Mouse (Mus musculus) CH12F3 (cell line): Measurements from ENCODE around the gene Selenof.

Source experiments
- in situ Hi-C: fragments of 300-500 bp; cut with MboI; formaldehyde crosslinking; loops from 2 replicates; pipeline ENCODE4 v1.14.3; 2020; ENCODE audit warnings: low sequenced_read_pairs

Gene Selenof

DNA sequence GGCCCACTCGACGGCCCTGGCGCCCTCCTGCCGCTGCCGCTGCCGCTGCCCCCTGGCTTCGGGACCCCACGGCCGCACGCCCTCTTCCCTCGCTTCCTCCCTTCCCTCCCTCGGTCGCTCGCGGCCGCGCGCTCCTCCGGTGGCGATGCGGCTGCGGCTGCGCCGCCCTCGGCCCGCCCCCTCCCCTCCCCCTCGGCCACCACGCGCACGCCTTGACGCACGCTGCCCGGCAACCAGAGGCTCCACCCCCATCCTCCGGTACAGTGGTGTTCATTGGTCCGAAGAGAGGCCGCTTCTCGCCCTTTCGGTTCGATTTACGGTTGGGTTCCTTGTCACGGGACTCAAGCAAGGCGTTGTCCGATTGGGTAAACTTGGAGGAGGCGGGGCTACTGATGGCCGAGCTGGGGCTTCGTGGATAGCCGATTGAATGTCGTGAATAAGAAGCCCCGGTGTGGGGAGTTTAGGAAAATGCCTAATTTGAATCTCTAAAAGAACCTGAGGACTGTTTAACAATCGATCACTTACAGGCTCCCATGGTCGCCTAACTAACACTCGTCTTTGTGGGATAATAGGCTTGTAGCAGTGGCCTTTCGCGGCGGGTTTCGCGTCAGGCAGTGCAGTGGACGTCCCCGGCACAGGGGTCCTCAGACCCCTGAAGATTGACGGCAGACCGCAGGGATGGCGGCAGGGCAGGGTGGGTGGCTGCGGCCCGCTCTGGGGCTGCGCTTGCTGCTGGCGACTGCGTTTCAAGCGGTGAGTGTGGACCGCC is at the start of gene Selenof, which contains the start of gene Hs2st1:
Gene Selenof (plus strand): TSS at position 258 of the 769 bp plus-strand sequence.
Gene Hs2st1 (minus strand): TSS at position 135 of the 769 bp plus-strand sequence.
- in situ Hi-C loops: no loop called here

DNA sequence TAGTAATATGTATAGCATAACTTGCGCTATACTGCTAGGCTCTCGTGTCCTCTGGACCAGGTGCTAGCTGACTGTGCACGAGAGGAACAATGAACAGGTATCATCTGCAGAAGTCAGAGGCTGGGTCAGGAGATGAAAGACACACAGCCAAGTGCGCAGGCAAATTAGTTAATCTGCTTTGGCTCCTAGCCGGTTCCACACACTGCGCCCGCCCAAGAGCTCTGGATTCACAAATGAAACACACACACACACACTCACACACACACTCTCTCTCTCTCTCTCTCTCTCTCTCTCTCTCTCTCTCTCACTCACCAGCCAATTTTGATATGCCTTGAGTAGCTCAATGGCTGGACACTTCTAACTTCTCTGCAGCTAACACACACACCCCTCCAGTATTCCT is 42.2 kb upstream of the Selenof start:
- in situ Hi-C loops: no loop called here

DNA sequence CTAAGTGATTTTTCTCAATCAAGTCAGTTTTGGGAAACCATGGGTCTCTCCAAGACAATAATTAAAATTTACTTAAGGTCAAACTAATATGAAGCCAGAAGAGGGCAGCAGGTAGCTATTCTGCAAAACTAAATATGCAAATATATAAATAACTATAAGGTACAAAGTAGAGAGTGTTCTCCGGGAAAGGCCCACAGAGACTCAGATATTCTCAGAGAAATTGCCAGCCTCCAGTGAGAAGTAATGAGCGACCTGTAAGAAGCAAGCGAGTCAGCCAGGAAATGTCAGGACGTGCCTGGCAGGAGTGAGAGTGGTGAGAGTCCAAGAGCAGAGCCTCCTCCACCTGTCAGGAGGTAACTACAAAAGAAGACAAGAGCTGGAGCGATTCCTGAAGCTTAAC is 39.1 kb upstream of the Selenof start:
- in situ Hi-C loops: no loop called here

DNA sequence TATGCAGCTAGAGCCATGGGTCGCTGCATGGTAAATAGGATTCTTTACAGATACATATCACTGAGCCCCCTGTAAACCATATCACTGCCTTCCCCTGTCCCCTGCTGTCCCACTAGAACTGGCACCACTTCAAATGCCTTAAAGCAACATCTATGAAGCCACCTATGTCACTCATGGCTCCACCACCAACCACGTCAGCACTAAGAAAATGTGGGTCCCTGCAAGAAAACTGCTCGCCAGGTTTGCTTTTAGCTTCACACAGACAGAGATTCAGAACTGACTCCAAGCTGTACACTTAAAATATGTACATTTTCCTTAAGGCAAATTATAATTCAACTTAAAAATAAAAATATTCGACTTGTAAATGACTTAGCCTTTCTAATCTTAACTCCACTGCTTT is 35.0 kb upstream of the Selenof start:
- in situ Hi-C loops: no loop called here

DNA sequence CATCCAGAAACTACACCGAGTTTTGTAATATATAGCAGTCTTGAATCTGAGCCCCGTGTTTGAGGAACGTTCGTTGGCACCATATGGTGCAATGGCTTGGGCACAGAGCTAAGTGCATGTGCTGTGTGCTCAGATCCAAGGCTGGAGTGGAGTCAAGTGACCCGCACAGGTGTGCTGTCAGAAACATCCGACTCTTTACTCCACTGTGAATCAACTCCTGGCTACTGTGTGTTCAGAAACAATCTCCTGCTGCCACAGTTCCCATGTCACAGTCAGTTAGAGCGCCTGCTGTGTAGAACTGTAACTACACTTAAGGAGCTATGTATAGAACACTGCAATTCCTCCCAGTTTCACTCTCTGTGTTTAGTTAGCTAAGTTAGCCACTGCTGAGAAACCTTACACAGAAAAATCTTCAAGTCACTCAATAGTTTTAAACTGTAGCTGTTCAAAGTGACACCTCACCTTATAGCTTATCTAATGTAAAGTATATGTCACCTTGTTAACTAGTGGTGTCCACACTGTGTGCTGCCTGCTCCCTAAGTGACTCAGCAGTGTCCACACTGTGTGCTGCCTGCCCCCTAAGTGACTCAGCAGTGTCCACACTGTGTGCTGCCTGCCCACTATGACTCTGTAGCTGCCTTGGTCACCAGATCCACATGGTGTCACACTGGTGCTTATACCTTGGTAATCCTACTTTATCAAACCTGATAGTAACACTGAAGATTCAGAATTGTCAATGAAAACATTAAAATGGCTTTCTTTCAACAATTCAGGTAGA is 32.8 kb upstream of the Selenof start:
- in situ Hi-C loops: no loop called here

DNA sequence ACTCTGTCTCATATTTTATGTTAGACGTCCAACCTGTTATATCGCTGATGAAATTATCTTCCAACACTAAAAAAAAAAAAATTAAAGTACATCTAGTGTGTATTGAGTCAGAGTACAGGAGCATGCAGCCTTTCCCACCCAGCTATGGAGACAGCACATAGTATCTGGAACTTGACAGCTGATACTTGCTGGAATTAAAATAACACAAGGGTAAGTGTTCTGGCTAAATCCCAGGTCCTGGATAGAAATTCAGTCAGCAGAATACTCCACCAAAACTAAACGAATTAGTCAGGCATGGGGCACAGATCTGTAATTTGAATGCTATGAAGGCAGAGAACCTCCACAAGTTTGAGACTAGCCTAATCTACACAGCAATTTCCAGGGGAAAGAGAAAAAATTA is 31.1 kb upstream of the Selenof start:
- in situ Hi-C loops: no loop called here

DNA sequence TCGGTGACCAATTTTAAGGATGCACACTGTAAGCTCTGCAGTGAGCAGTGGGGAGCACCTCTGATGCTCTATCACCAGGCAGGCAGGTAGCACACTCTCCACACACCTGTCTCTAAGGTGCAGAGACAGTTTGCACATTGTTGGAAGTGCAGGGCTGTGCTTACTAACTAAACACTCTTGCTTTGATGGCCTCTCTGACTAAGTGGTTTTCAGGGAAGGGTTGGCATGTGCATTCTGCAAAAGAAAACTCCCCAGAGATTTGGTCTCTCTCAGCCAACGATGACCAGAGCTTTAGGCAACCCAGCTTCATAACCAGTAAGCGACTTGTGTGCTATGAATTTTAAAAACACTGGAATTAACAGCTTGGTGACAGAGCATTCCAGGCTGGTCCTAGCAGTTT is 29.3 kb upstream of the Selenof start:
- in situ Hi-C loops: no loop called here

DNA sequence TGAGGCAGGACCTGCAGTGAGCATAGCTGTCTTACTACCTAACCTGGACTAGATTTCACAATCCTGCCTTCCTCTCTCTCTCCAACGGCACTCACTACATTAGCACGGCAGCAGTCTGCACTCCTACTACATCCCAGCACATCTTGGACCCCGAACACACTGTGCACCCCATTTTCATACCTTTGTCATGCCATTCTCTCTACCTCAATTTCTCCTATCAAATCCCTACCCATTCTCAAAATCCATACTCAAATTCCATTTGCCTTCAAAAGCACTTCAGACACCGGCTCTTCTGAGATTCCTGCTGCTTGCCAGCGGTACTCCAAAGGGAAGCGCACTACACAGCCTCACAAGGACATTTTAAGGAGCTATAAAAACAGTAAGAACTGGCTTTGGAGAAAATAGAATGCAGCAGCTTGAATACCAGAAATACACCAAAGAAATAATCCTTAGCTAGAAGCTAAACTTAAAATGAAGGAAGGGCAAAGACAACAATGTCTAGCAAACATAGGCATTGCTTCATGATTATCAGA is 28.1 kb upstream of the Selenof start:
- in situ Hi-C loops: no loop called here

DNA sequence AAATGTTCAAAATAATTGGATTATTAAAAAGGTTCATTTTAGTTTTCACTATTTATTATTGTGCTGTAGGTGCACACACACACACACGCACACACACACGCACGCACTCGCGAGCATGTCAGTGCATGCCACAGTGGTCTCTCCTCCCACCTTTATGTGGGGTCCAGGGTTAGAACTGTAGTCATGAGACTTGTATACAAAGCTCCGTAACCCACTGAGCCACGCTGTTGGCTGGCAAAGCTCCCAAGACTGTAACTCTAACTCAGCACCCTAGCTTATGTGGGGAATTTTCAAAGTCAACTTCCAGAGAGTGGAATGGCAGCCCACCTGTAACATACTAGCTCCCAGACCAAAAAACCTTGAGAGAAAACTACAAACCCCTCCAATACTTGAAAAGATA is 25.0 kb upstream of the Selenof start:
- in situ Hi-C loops: no loop called here

DNA sequence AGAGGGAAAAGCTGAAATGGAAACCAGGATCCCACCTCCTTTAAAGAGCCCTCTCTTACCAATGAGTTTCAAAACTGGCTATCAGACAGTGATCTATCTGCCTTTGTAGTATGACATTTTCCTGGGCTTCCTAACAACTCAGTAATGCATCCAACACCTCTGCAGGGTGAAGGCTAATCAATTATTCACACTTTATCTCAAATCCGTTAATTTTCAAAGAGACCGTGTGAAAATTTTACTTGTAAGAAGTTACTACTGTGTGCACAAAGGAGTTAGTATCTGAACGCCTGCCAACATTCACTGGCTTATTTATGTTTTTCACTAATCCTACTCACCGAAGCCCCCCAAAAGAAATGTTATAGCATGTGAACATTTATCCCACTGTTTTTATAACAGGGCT is 24.3 kb upstream of the Selenof start:
- in situ Hi-C loops: no loop called here

DNA sequence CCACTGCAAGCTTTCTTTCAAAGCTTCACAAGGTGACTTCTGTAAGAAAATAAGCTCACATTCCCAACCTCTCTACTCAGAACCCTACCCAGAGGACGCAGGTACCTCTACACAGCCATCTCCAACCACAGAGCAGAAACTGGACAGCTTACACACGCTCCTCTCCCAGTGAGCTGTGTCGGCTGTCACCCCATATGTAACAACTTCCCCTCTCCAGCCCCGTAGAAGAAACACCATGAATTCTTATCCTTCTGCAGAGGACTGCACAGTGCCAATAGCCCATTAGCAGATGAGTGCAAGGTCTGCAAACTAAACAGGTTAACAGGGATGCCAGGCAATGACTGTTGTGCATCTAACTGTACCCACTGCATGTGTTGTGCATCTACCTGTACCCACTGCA is 23.6 kb upstream of the Selenof start:
- in situ Hi-C loops: no loop called here

DNA sequence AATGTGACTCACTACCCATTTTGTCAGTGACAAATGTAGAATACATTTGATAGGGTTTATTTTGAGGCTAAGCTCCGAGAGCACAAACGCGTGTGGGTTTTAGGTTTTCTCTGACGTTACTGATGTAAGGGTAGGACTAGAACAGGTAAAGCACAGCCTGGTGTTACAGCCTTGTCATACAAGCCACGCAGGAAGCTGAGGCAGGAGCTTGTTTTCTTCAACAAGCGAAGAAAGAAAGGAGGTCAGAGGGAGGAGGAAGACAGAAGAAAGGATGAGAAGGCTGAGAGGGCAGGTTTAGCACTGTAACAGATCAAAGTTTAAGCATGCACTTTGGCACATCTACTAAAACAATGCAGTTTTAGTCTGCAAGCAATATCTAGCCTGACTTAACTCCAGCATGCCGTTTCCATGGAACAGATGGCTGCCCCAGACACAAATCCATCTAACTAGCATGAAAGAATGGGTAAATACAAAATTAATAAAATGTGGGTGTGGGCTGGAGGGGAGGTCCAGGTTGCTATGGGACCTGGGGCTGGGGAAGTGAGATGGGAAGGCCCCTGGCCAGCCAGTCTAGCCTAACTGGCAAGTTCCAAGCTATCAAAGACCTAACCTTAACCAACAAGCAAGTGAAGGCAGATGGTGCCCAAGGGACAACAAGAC is 21.8 kb upstream of the Selenof start:
- in situ Hi-C loops: no loop called here

DNA sequence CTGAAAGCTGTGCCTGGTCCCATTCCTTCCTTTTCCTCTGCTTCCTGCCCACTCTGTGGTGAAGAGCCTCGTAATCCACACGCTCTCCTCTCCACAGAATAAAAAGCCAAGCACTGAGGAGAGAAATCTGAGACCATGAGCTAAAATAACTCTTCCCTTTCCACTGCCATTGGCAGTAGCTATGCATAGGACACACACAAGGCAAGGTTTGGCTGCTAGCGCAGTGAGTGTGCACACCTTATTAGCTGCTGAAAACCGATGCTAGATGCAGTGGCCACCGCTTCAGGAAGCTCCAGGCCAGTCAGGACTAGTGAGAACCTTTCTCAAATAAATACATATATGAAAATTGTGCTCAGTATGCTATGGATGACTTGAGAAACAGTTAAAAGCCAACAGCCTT is 20.1 kb upstream of the Selenof start:
- in situ Hi-C loops: no loop called here

DNA sequence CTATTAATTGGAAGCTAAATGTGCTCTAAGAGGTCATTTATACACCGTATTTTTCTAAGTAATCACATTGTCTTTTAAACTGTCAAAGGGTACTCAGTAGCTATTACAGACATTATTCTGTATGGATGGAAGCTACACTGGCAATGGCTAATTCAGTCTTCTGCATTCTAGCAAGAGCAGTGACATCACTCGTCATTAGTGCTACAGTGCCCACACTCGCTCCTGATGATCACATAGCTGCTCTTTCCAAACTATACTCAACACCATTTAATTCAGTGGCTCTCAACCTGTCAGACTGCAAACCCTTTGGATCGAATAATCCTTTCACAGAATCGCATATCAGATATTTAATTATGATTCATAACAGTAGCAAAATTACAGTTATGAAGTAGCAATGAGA is 19.4 kb upstream of the Selenof start:
- in situ Hi-C loops: no loop called here

DNA sequence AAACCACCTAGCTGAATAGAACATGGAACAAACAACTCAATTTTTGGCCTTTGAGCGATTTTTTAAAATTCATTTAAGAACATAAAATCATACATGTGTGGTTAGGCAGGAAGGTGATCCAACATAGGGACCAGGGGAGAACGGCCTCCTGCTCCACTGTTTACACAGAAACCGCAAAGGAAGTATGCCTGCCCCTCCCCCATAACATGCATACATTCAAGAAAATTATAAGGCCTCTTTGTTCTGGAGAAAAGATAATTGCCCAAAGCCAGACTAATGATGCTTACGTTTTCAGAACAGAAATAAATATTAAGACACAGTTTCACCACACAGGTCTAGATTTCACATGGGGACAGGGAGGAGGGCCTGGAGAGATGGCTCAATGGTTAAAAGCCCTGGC is 18.7 kb upstream of the Selenof start:
- in situ Hi-C loops: no loop called here

DNA sequence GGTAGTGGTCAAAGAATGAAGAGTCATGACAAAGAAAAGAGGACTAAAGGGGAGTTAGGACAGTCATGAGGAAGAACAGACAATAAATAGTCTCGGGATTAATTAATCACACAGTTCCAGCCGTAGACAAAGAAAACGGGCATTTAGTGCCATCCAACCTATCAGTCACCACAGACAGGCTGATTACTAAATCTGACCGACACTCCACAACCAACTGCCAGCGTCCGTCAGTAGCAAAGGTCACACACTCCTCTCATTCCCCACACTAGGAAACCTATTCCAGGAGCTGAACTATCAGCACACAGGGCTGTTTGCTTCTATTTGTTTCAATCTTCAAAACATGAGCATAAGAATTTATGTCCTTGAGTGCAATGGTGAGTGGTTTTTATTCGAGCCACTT is 16.2 kb upstream of the Selenof start:
- in situ Hi-C loops: no loop called here

DNA sequence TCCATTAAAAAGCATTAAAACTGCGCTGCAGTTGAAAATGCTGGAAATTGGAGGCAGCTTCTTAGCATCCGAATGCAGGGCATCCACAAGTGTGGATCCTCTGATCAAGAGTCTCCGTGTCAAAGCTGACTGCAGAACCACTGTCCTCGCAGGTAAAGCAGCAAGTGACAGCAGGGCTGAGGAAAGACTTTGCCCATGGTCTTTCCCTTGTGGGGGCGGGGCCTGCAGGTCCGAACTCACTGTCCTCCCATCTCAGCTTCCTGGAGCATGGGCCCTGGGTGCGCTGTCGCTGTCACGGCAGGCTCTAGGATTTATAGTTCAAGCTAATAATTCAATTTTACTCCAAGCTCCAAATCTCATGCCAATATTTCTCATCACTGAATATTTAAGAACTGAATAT is 15.6 kb upstream of the Selenof start:
- in situ Hi-C loops: no loop called here

DNA sequence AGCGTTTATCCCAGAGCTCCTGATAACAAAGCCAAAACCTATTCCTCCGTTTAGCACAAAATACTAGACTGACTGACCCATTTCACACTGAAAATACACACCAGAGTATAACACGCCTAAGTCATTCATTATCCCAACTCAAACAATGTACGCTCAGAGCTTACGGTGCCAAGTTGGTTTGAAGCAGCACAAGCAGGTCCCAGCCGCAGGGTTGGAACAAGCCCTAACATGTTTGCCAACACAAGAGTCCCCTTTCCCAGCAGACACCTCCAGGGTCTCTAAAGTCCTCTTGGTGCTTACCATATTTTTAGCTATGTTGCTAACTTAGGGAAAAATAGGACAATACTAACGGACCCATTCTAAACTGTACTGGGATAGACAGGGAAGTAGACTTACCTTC is 15.0 kb upstream of the Selenof start:
- in situ Hi-C loops: no loop called here

DNA sequence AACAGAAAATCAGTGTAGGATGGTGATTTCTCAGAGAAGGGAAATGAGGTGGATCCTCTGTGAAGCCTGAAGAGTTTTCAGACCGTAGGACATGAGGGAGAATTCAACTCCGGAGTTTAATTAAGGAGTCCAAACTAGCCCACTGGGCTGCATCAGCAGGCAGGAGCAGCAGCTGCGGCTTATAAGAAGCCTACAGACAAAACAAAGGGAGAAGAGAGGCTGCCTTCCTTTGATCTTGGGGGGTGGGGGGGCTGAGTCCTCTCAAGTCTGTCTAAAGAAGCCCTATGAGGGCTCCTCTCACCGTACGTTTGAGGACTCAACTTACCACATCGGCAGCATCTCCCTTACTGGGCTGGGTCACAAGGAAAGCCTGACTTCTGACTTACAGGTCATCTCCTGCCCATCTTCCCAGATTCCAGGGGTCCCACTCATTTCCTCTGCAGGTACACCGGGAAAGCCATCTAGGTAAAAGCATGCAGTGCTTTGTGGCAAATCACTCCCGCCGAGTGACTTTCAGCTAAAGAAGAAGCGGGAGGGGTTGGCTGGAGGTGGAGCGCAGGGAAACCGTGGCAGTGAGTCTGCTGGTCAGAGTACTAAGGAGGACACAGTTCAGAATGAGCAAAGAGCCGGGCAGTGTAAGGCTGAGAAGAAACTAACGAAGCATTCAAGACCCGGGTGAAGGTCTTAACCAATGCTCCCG is 13.3 kb upstream of the Selenof start:
- in situ Hi-C loops: no loop called here

DNA sequence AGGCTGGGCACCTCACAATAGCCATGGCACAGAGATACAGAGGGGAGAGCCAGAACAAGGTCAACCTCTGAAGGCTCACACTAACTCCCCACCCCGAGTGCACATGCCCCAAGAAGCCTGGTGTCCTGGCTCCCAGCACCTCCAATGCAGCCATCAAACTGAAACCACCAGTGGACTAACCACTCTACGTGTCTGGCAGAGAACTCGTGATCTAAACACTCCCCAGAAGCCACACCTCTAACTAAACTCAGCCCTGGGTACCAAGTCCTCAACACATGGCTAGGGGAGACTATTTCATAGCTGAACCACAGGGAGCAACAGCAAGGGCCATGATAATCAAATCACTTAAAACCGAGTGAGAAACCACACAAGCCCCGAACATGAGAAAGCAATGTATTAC is 11.8 kb upstream of the Selenof start:
- in situ Hi-C loops: no loop called here
